Mouse (Mus musculus): ENCODE measurements around the gene Yipf3. TPM values are rescaled to one million over a fixed set of nuclear protein-coding genes. Genes with fewer than 3 reads are reported as not detected.

The Yipf3 gene
- polyA plus RNA-seq, 1 experiment from 2014 or later = 65.6 TPM

DNA sequence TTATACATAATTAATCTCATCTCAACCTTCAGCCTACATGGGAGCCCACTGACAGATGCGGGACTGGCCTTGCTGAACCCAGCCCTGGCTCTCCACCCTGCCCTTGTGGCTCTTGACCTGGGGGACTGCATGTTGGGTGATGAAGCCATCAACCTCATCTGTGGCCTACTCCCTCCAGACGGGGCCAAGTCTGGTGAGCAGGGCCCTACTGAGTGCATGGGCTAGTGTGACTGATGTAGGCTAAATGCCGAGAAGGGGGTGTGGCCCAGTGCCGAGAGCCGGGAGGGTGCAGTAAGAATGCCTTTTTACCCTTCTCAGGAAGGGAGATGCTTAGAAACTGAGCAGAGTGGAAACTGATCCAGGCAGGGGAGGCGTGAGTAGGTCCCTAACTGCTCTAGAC is 7.3 kb downstream of the Yipf3 start:
- H3K27ac ChIP-seq = no peak overlapping the region
- peaks cover 30% of the 10 kb centered on the region for H3K27me3 ChIP-seq
- no peak for ATAC-seq (ENCODE audit: insufficient number of reproducible peaks, insufficient read depth, low FRiP score, low TSS enrichment, low read depth)
- H3K9me3 ChIP-seq = 0 out of 2 replicates have a peak, but pooled peaks cover 7% of the 10 kb centered on the region
- no peak overlapping the region; the same call in 1 of the 2 replicates for H3K4me3 ChIP-seq (replicated peaks)
- H3K4me1 ChIP-seq (replicated peaks) = peaks cover 11% of the 10 kb centered on the region
- H3K36me3 ChIP-seq = peaks cover 63% of the 10 kb centered on the region
- 36% methylated on average over 6 of the region's 6 CpGs for WGBS
- no peak overlapping the region for H3K4me2 ChIP-seq
- no peak overlapping the region for H3K9ac ChIP-seq (replicated peaks)

DNA sequence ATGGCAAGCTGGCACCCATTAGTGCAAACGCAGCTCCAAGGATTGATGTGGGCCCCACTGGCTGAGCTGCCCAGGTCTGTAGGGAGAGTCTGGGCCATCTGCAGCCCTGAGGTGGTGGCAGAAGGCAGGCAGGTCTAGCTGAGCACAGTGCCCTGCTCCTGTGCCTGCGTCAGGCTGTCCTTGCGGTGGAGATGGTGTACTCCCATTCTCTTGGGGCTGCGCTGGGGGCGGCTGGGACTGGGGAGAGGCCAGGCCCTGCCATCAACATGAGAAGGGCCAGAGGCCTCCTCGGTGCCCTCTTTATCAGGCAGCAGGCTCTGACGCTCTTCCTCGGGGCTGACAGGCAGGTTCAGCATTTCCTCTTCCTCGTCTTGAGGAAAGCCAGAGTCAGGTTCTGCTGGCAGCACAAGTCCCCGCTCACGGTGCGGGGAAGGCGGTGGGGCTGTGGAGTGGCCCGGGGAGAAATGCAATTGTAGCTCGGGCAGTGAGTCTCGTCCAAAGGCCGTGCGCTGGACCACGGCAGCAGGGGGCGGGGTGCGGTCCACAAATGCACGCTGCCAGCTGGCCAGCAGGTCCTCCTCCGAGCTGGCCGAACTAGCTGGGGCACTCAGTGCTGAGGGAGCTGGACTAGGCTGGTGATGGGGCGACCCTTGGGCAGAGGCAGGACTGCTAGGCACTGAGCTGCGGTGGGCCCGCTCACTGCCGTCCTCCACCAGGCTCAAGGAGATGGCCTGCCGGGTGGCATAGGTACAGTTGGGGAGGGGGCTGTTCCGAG is 10.6 kb downstream of the Yipf3 start:
- Histone ChIP-seq H3K27me3 (peaks cover 30% of the 10 kb centered on the region), H3K36me3 (peaks cover 72% of the 10 kb centered on the region), H3K27ac (no peak overlapping the region), H3K9me3 (0 out of 2 replicates have a peak, but pooled peaks cover 7% of the 10 kb centered on the region), H3K4me1 (replicated peaks) (peaks cover 8% of the 10 kb centered on the region), H3K9ac (replicated peaks) (no peak overlapping the region), H3K4me2 (no peak overlapping the region), H3K4me3 (replicated peaks) (no peak overlapping the region)
- ATAC-seq (ENCODE audit: insufficient number of reproducible peaks, insufficient read depth, low FRiP score, low TSS enrichment, low read depth) = no peak
- 93% methylated on average over 30 of the region's 30 CpGs for WGBS

DNA sequence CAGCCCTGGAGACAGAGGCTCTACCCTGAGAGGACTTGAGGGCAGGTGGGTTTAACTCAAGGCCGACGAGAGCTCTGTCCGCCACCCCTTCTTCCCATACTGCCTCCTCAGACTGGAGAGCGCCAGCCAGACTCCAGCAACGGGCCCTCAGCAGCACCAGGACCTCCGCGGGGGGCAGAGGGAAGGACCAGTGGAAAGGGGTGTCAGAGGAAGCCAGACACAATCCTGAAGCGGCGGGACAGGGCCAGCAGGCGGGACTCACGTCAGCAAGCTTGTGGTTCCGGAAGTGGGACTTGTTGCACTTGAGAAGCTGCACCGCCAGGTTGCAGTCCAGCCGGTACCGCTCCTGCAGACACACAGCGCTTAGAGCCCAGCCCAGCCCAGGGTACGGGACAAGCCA is 11.8 kb downstream of the Yipf3 start:
- H3K9me3 ChIP-seq = 0 out of 2 replicates have a peak, but pooled peaks cover 7% of the 10 kb centered on the region
- WGBS = 90% methylated on average over 17 of the region's 17 CpGs
- no peak overlapping the region for H3K4me2 ChIP-seq
- no peak overlapping the region for H3K9ac ChIP-seq (replicated peaks)
- H3K27ac ChIP-seq = no peak overlapping the region
- ATAC-seq (ENCODE audit: insufficient number of reproducible peaks, insufficient read depth, low FRiP score, low TSS enrichment, low read depth) = no peak
- peaks cover 21% of the 10 kb centered on the region for H3K27me3 ChIP-seq
- no peak overlapping the region for H3K4me3 ChIP-seq (replicated peaks)
- H3K4me1 ChIP-seq (replicated peaks) = peaks cover under 1% of the 10 kb centered on the region
- peaks cover 84% of the 10 kb centered on the region for H3K36me3 ChIP-seq

DNA sequence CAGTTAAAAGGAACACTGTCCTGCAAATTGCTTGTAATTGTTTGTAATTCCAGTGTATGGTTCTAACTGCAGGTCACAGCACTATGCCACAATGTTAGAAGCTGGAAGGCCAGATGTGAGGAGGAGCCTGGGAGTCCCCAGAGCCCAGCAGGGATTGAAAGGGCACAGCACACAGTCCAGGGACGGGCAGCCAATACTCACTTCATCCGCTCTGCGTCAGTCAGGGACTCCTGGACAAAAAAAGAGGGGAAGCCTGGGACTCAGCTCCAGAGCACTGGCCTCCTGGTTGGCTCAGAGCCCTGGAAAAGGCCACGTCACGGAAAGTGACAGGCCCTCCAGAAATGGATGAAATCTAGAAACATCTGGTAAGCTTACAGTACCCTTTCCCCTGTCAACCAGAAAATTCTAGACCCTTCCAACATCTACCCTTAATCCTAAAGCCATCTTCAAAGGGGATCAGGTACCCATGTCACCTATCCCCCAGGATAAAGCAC is 14.4 kb downstream of the Yipf3 start:
- Histone ChIP-seq H3K27ac (no peak overlapping the region), H3K9me3 (no peaks in the 10 kb centered on the region), H3K27me3 (no peaks in the 10 kb centered on the region), H3K9ac (replicated peaks) (no peak overlapping the region), H3K4me2 (no peak overlapping the region), H3K4me1 (replicated peaks) (peaks cover 4% of the 10 kb centered on the region; the same call in 1 of the 2 replicates), H3K4me3 (replicated peaks) (no peak overlapping the region), H3K36me3 (peaks cover 98% of the 10 kb centered on the region)
- ATAC-seq (ENCODE audit: insufficient number of reproducible peaks, insufficient read depth, low FRiP score, low TSS enrichment, low read depth) = no peak
- WGBS = 97% methylated on average over 5 of the region's 5 CpGs

DNA sequence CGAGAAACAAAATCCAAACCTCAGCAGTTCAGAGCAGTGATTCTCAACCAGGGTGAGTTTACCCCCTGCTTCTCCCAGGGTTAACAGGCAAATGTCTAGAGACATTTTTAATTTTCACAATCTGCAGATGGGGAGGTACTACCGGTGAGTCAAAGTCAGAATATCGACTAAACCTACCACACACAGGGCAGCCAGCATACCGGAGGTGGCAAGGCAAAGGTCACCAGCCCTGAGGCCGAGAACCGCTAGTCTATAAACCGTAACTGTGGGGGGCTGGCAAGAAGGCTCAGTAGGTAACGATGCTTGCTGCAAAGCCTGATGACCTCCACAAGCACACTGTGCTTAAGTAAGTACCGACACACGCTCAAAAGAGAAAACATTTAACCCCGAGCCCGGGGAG is 17.6 kb downstream of the Yipf3 start:
- 69% methylated on average over 12 of the region's 12 CpGs for WGBS
- Histone ChIP-seq H3K9ac (replicated peaks) (no peak overlapping the region; the same call in 1 of the 2 replicates), H3K36me3 (peaks cover 86% of the 10 kb centered on the region)

DNA sequence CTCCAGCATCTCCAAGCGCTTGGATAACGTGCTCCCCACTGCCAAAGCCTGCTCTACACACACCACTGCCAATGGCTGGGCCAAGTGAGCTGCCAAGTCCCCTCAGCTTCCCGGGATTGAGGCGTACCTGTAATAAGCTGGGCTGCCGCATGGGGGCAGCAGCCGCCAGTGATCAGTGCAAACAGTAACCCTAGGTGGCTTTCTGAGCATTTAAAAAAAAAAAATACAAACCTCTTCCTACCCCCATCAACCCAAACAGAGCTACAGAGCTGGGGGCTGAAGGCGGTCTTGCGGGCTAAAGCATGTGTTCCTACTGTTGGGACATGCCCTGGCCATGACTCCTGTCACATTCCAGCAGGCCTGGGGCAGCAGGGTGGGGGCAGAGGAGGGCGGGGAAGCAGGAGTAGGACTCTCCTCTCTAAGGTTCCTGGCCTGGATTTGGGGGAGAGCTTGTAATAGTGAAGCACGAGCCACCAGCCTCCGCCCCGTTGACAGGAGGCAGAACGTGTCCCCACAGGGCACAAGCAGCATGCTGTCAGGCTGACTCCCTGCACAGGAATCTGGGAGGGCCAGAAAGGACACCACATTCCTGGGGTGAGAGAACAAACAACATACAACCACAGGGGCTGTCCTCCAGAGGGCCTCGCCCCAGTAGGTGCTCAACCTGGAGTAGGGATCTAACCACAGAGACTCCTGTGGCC is 18.2 kb downstream of the Yipf3 start:
- peak overlapping the region; percentile 53 for H3K27ac ChIP-seq
- peak; percentile 43; the same call in 1 of the 2 replicates for ATAC-seq (ENCODE audit: insufficient number of reproducible peaks, insufficient read depth, low FRiP score, low TSS enrichment, low read depth)
- H3K9ac ChIP-seq (replicated peaks) = no peak overlapping the region; the same call in 1 of the 2 replicates
- H3K9me3 ChIP-seq = no peaks in the 10 kb centered on the region
- H3K36me3 ChIP-seq = peaks cover 86% of the 10 kb centered on the region
- WGBS = 23% methylated on average over 14 of the region's 14 CpGs
- H3K27me3 ChIP-seq = no peaks in the 10 kb centered on the region
- H3K4me3 ChIP-seq (replicated peaks) = no peak overlapping the region
- no peak overlapping the region for H3K4me2 ChIP-seq
- H3K4me1 ChIP-seq (replicated peaks) = peaks cover 4% of the 10 kb centered on the region; the same call in 1 of the 2 replicates

More for the DNA sequence above, 17.6 kb downstream of the Yipf3 start:
- no peaks in the 10 kb centered on the region for H3K9me3 ChIP-seq
- no peak overlapping the region for H3K4me3 ChIP-seq (replicated peaks)
- no peak overlapping the region for H3K27ac ChIP-seq
- no peak for ATAC-seq (ENCODE audit: insufficient number of reproducible peaks, insufficient read depth, low FRiP score, low TSS enrichment, low read depth)
- no peak overlapping the region for H3K4me2 ChIP-seq
- H3K4me1 ChIP-seq (replicated peaks) = peaks cover 4% of the 10 kb centered on the region; the same call in 1 of the 2 replicates
- H3K27me3 ChIP-seq = no peaks in the 10 kb centered on the region

DNA sequence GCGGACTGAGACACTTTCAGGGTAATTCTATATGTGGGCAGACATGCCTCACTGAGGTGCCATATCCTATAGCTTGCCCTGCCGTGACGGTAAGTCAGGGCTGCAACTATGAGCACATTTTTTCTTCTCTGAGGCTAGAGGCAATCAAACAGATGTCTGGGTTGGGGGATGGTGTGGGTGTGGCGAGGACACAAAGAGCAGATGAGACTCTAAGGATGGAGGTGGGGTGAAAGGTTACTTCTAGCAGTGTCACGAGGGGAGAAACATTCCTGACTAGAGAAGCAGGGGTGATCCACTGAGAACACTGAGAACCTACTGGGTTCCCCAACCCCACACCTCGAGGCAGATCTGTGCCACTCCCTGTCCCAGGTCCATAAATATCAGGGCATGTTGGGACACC is 19.1 kb downstream of the Yipf3 start:
- 59% methylated on average over 6 of the region's 6 CpGs for WGBS
- Histone ChIP-seq H3K27ac (peak overlapping the region; percentile 53), H3K4me2 (no peak overlapping the region), H3K4me3 (replicated peaks) (no peak overlapping the region), H3K36me3 (peaks cover 86% of the 10 kb centered on the region), H3K4me1 (replicated peaks) (peaks cover 4% of the 10 kb centered on the region; the same call in 1 of the 2 replicates), H3K27me3 (no peaks in the 10 kb centered on the region), H3K9ac (replicated peaks) (no peak overlapping the region), H3K9me3 (no peaks in the 10 kb centered on the region)
- ATAC-seq (ENCODE audit: insufficient number of reproducible peaks, insufficient read depth, low FRiP score, low TSS enrichment, low read depth) = no peak

DNA sequence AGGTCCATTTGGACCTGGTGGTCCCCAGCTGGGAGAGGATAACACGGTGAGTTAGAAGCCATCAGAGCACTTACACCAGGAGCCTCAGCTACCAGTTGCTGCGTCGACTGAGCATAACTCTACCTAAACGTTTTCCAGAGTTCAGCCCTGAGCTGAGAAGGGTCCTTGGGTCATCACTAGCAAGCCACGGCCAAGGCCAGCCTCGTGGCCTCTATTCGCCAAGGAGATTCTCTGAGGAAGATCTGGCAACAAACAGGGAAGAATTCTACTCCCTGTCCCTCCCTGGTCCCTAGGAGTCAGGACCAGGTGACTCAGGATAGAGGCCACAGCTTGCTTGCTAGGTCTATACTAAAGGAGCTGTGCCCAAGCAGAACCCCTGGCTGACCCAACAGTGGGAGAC is 19.6 kb downstream of the Yipf3 start:
- Histone ChIP-seq H3K36me3 (peaks cover 85% of the 10 kb centered on the region), H3K4me1 (replicated peaks) (peaks cover 5% of the 10 kb centered on the region; the same call in 1 of the 2 replicates), H3K4me3 (replicated peaks) (no peak overlapping the region), H3K27me3 (no peaks in the 10 kb centered on the region), H3K4me2 (no peak overlapping the region), H3K9ac (replicated peaks) (no peak overlapping the region), H3K9me3 (no peaks in the 10 kb centered on the region), H3K27ac (0 out of 2 replicates have a peak overlapping the region, but pooled peaks have one; percentile 53)
- no peak for ATAC-seq (ENCODE audit: insufficient number of reproducible peaks, insufficient read depth, low FRiP score, low TSS enrichment, low read depth)
- WGBS = 77% methylated on average over 7 of the region's 7 CpGs

DNA sequence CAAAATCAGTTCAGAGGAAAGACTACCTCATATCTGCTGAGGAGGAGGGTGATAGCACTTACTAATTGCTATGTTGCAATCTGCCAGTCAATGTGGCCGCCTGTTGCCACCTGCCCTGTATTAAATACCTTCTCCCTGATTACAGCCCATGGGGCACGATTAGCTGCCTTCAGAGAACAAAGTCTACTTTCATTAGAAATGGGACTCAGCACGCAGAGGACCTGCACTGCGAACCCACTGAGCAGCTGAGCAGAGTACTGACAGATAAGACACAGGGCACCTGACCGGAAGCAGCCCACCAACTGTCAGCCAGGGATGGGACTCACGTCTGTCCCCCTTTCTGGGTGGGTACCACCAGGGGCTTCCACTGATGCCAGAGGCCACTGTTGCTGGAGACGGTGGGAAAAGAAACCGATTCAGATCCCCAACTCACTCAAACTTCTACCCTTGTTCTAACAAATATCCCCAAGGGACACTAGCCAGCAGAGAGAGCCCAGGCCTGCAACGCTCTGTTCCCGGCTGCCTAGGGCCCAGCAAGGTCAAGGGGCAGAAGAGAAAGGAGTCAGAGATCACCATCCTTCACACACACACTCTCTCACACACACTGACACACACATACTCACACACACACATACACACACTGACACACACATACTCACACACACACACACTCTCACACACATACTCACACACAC is 20.3 kb downstream of the Yipf3 start:
- Histone ChIP-seq H3K27ac (peak overlapping the region; percentile 46; the same call in 1 of the 2 replicates), H3K4me3 (replicated peaks) (no peak overlapping the region), H3K36me3 (peaks cover 85% of the 10 kb centered on the region), H3K27me3 (no peaks in the 10 kb centered on the region), H3K9ac (replicated peaks) (no peak overlapping the region), H3K4me1 (replicated peaks) (peaks cover 7% of the 10 kb centered on the region; the same call in 1 of the 2 replicates), H3K4me2 (no peak overlapping the region), H3K9me3 (no peaks in the 10 kb centered on the region)
- 74% methylated on average over 10 of the region's 10 CpGs for WGBS
- ATAC-seq (ENCODE audit: insufficient number of reproducible peaks, insufficient read depth, low FRiP score, low TSS enrichment, low read depth) = no peak

DNA sequence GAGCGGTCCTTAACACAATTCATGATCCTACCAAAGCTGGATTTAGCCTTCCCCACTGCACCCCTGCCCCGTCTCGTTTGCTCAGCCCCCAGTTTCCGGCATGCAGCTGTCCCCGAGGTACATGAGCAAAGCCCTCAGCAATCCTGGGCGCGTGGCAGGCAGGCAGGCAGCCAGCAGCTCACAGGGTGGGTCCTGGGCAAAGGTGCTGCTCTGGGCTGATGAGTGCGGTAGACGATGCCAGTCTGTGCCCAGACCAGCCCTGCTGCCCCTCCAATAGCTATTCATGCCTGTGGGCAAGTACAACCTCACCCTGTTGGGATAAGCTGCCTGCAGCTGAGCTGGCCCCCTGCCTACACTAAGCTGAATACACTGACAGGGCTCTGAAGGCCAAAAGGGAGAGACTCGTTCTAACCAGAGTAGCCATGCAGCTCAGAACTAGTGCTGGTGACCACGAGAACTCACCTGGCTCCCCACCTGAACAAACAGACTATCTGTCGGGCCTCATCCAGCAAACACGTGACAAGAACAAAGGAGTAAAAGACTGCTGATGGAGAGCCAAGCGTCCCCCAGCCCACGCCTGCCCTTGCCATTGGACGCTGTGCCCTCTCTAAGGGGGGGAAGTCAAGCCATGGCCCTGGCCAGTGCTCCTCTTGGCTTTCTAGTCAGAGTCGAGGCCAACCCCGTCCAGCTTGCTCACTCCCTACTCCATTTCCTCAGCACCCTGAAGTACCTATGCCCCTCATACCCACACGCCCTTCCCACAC is 22.1 kb downstream of the Yipf3 start:
- no peak for ATAC-seq (ENCODE audit: insufficient number of reproducible peaks, insufficient read depth, low FRiP score, low TSS enrichment, low read depth)
- 0 out of 2 replicates have a peak overlapping the region, but pooled peaks have one; percentile 9 for H3K9ac ChIP-seq (replicated peaks)
- peaks cover 14% of the 10 kb centered on the region for H3K4me1 ChIP-seq (replicated peaks)
- H3K4me3 ChIP-seq (replicated peaks) = no peak overlapping the region
- H3K27ac ChIP-seq = no peak overlapping the region
- peaks cover 83% of the 10 kb centered on the region for H3K36me3 ChIP-seq
- no peaks in the 10 kb centered on the region for H3K9me3 ChIP-seq
- 87% methylated on average over 19 of the region's 19 CpGs for WGBS
- no peaks in the 10 kb centered on the region for H3K27me3 ChIP-seq
- H3K4me2 ChIP-seq = no peak overlapping the region

All from limb, embryonic 12.5 days (tissue).